Mouse (Mus musculus) cerebellum, adult 8-10 months (tissue): ENCODE measurements around the gene Mmp28.

ENCODE experiments used
- DNase-seq: peaks from one replicate; pipeline ENCODE4 v3.0.0; 2022

The Mmp28 gene

DNA sequence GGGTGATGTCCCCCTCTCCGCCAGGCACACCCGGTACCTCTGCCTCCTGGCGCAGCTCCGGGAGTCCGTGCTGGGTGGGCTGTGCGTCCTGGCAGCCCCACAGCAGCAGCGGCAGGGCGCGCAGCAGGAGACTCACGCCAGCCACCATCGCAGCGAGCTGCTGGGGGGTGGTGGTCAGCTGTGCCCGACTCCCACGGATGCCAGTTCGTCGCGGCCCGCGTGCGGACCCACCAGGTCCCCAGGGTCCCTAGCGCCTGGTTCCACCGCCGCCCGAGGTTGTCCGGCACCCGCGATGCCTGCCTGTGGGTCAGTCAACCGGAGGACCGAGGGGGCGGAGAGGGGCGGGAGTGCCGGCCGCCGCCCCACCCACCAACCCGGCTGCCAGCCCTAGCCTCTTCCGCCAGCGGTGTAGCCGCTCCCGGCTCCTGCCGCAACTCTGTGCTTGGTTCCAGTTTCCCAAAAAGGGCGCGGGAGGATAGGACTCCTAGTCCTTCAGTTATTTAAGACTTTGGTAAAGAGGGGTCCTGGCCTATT, at the start of gene Mmp28:
Mmp28 (minus strand) TSS at position 361 of the 534 bp plus-strand sequence.
- no peak for DNase-seq

DNA sequence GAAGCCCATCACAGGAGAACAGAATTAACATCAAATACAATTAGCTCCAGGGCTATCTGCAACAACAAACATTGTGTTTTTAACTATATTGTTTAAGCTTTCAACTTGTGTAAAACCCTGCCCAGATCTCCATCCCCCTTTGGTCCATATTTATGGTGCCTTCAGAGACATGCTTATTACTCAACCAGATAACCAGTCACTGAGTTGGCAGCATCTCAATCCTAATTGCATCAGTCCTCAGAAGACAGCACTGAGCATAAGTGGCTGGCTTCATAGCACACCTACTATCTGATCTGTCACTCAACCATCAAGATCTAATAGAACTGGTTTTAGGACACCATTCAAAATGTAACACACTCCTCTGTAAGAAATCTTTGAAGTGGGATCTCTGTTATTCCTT, 46.6 kb upstream of the Mmp28 start:
- DNase-seq = no peak

- no peak for DNase-seq
These were observed 41.4 kb upstream of the Mmp28 start for GRCm38 (mm10) chr11:83504308-83504707.

- no peak for DNase-seq
These were observed 32.7 kb upstream of the Mmp28 start for GRCm38 (mm10) chr11:83495571-83495970.

DNA sequence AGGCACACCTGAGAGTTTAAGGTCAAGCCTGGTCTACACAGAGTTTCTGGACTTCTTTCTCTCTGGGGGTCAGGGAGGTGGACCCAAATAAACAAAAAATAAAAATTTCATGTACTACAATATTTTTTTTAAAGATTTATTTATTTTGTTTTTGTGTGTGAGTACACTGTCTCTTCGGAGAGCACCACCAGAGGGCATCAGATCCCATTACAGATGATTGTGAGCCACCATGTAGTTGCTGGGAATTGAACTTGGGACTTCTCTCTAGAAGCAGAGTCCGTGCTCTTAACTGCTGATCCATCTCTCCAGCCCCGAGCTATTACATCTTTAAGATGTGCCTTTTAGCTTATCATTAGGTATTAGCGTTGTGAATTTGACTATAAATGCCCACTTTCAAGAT, 28.6 kb upstream of the Mmp28 start:
- no peak for DNase-seq

DNA sequence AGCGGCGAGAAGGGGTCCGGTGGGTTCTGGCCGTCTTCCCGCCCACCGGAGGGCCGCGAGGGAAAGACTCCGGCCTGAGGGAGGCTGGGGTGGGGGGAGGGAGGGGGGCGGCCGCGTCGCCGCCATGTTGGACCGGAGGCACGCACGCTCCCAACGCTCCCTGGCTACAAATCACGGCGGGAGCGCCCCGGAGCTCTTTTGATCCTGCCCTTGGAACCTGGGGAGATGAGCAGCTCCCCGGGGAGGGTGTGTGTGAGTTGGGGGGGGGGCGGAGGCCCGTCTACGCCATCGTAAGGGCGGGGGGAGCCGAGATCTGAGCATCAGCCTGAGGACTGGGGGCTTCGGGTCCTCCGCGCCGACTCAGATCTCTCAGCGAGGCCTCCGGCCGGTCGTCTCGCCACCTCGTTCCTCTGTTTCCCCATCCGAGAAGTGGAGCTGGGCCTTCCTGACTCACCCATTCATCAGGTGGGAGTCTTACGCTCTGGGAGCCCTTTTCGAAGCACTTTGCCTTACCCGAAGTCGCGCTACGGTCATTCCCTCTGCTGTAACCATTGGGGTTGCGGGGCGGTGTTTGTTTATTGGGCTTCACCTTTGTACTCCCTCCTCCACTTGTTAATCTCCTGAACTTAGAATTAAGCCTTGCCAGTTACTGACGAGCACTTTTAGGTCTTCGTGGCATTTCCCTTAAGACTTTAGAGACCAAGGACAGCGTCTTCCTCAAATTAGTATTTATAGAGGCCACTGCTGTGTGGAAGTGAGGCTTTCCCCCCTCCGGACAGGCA, 10.6 kb upstream of the Mmp28 start:
- DNase-seq = peak; percentile 28

- peak; percentile 99 for DNase-seq
These were observed 9.7 kb upstream of the Mmp28 start, which contains the start of gene Taf15 for GRCm38 (mm10) chr11:83472324-83473234. Gene Taf15, plus strand, starts transcription at chr11:83473086.

DNA sequence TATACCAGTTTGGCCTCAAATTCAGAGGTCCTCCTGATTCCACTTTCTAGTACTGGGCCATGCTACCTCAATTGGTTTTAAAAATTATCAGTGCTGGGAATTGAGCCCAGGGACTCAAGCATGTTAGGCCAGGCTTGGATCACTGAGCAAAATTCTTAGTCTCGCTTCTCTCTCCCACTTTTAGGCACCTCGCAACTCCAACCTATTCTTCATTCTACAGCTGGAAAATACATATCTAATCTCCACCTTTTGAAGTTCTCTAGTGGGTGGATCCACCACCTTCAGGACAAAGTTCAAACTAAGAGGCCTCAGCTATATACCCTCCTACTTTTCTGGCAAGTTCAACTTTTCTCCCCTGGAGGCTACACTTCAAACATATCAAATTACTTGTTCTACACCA, 8.9 kb upstream of the Mmp28 start:
- no peak for DNase-seq

DNA sequence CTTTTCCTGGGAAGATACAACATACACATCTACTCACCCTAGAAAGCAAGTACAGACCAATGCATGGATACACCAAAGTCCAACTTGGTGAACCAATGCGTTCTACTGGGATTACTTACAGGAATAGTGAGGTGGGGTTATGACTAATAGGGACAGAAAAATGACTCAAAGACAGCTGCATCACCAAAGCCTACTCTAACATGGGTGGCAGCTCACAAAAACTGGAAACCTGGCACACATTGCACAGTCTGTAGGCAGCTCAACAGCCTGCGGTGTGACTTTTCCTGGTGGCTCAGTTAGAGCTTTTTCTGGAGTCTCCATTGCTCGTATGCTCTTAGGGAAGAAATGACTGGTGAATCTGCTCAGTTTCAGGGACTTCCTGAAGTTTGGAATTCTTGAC, 5.9 kb upstream of the Mmp28 start:
- DNase-seq = no peak

DNA sequence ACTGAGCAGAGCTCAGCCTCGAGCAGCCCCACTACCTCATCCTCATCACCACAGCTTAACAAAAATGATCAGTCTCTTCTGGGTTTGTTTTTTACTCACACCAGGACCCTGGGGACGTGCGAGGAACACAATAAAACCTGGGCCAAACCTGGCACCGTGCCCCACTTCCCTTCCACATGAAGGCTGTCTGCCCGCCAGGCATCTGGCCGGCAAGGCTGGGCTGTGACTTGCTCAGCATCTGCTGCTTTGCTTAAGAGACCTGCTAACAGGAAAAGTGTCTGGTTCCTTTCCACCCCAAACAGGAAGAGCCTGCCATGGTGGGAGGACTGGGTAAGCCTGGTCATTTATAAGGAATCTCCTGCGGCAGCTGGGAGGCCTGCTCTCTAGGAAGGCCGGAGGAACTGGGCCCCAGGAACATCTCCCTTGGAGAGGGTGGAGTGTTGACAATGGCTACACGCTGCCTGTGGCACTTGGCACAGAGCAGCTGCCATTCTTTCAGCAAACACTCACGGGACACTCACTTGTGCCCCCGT, 4.3 kb upstream of the Mmp28 start:
- no peak for DNase-seq

- DNase-seq = peak; percentile 80
These were observed 3.1 kb upstream of the Mmp28 start for GRCm38 (mm10) chr11:83465976-83466375.

GRCm38 (mm10) chr11:83461462-83462027, 1.3 kb downstream of the Mmp28 start:
- DNase-seq = no peak

GRCm38 (mm10) chr11:83457912-83458601, 4.8 kb downstream of the Mmp28 start:
- no peak for DNase-seq

- no peak for DNase-seq
These were observed 5.6 kb downstream of the Mmp28 start for GRCm38 (mm10) chr11:83457257-83457656.

- DNase-seq = no peak
These were observed 7.3 kb downstream of the Mmp28 start for GRCm38 (mm10) chr11:83455608-83456007.

GRCm38 (mm10) chr11:83454548-83454947, 8.3 kb downstream of the Mmp28 start:
- DNase-seq = no peak

GRCm38 (mm10) chr11:83451281-83451680, 11.6 kb downstream of the Mmp28 start:
- no peak for DNase-seq

- DNase-seq = no peak
These were observed 12.3 kb downstream of the Mmp28 start for GRCm38 (mm10) chr11:83450550-83450949.

GRCm38 (mm10) chr11:83449298-83449697, 13.6 kb downstream of the Mmp28 start:
- no peak for DNase-seq

DNA sequence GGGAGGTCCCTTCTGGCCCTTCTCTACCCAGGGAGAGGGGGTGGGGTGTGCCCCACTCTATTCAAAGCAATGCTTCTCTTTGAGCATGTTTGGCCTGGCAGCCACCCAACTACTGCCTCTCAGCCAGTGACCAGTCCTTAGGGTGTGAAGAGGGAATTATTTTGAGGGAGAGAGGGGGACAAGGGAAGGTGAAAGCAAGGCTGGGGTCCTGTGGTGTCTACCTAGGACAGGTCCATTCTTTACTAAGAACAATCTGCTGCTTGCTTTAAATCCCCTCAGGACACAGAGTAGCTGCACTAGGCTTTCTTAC, 14.0 kb downstream of the Mmp28 start:
- no peak for DNase-seq

DNA sequence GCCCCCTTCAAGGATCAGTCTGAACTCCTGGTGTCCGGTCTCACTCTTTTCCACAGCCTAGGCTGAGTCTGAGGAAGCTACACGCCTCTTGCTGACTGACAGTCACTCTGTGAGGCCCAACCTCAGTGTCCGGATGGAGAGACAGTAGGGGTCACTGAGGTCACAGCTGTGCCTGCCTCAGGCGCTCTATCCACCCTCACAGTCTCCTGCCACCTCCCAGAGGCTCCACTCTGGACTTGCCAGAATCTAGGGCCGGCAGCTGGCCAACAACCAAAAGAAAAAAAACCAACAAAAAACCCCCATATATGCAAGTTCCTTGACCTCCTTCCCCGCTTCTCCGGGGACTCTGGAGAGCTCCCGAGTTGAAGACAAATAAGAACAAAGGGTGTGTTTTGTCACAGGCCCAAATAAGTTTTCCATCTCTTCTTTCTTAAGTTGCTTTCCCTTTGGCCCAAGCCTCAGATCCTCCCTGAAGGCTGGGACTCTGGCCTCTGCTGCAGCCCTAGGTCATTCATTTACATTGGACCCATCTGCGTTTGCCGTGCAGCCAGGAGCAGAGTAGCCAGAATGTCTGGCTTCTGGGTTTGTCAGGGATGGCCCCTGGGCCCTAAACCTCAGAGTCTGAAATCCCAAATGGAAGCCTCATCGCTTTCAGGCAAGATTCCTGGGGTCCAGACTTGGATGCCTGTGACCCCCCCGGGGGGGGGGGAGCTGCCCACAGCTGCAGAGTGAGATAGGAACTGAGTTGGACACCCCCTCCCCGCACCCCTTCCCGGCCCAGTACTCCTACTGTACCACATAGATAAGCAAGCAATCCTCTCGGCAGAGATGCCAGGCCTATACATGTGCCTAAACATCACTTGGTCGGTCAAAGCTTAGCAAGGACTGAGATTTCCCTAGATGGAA, 14.6 kb downstream of the Mmp28 start:
- no peak for DNase-seq
